In genomic region chr3:96331438-96331837, GRCm38 (mm10) we compare ENCODE assay signal across 20 mouse cellular contexts. TPM values are rescaled to one million over a fixed set of nuclear protein-coding genes. Genes with fewer than 3 reads are reported as not detected.
DNase-seq lines count a peak whose midpoint lies in the region; ATAC-seq lines count a peak whose summit lies in the region.
"Had no signal": no experiment of that assay in that cellular context is flagged by ENCODE, and none has a peak within 500 bp of the region (broad histone marks: within the 10 kb centered on the region; RNA-seq: fewer than 3 reads in every experiment).

No protein-coding gene starts in this region.

- peak; percentile 68 for DNase-seq in heart, adult 11 months
- DNase-seq in heart, embryonic 10.5 days (ENCODE audit: low spot score), result no peak
- DNase-seq in retina, embryonic 14.5 days (ENCODE audit: low spot score), result peak; percentile 17
- DNase-seq in retina, postnatal 1 day, result no peak
- peak; percentile 29 for DNase-seq in ZHBTc4 (ENCODE audit: low read depth, low spot score)
- DNase-seq in limb, embryonic 11.5 days (ENCODE audit: low spot score), result peak; percentile 18
- DNase-seq: adrenal gland, adult 2 months; adrenal gland, postnatal 25 days; cerebellum, adult 2 months; gastrocnemius, postnatal 36 days; heart, adult 2 months; kidney, adult 2 months had no signal

- H3K27ac ChIP-seq in heart, embryonic 10.5 days, result no peak overlapping the region
- no peak overlapping the region for H3K27ac ChIP-seq in limb, embryonic 11.5 days (replicated peaks; ENCODE audit: low read depth, low read length)
- H3K27ac ChIP-seq: embryonic facial prominence, embryonic 12.5 days; forebrain, embryonic 12.5 days; heart, adult 2 months; hindbrain, embryonic 10.5 days; intestine, embryonic 15.5 days had no signal

- WGBS in heart, embryonic 10.5 days, result 56% methylated on average over 7 of the region's 7 CpGs
- 75% methylated on average over 7 of the region's 7 CpGs for WGBS in limb, embryonic 11.5 days

- no peaks in the 10 kb centered on the region for H3K36me3 ChIP-seq in heart, embryonic 10.5 days
- no peaks in the 10 kb centered on the region for H3K36me3 ChIP-seq in limb, embryonic 11.5 days (ENCODE audit: control insufficient read depth, insufficient read depth, low read length)
- H3K36me3 ChIP-seq: embryonic facial prominence, embryonic 12.5 days; forebrain, embryonic 12.5 days; G1E; heart, embryonic 12.5 days; hindbrain, embryonic 10.5 days; intestine, embryonic 15.5 days had no signal

- ATAC-seq in limb, embryonic 11.5 days (ENCODE audit: insufficient number of reproducible peaks, low FRiP score, low TSS enrichment, low read depth), result no peak
- no peak for ATAC-seq in CD4-positive, CD25-positive, alpha-beta regulatory T cell, adult 4 months
- ATAC-seq: hindbrain, embryonic 16.5 days; intestine, embryonic 15.5 days had no signal

- no peak overlapping the region for H3K9ac ChIP-seq in limb, embryonic 11.5 days (ENCODE audit: low read length)
- H3K9ac ChIP-seq: embryonic facial prominence, embryonic 12.5 days; forebrain, embryonic 12.5 days; heart, embryonic 12.5 days; intestine, embryonic 15.5 days had no signal

- peaks cover 22% of the 10 kb centered on the region for H3K4me1 ChIP-seq in heart, embryonic 10.5 days
- 0 out of 2 replicates have a peak, but pooled peaks cover 4% of the 10 kb centered on the region for H3K4me1 ChIP-seq in limb, embryonic 11.5 days (ENCODE audit: control insufficient read depth, insufficient read depth, low read length)
- H3K4me1 ChIP-seq: intestine, embryonic 15.5 days had no signal

- H3K4me3 ChIP-seq in heart, embryonic 10.5 days, result no peak overlapping the region
- no peak overlapping the region for H3K4me3 ChIP-seq in limb, embryonic 11.5 days (ENCODE audit: low read depth, low read length)
- H3K4me3 ChIP-seq: embryonic facial prominence, embryonic 12.5 days; forebrain, embryonic 12.5 days; heart, adult 2 months; intestine, embryonic 15.5 days had no signal

- peaks cover 35% of the 10 kb centered on the region for H3K27me3 ChIP-seq in heart, embryonic 10.5 days (ENCODE audit: insufficient read depth, poor library complexity, severe bottlenecking)
- peaks cover 28% of the 10 kb centered on the region for H3K27me3 ChIP-seq in limb, embryonic 11.5 days (ENCODE audit: control insufficient read depth, insufficient read depth, low read length)

- no peaks in the 10 kb centered on the region for H3K9me3 ChIP-seq in heart, embryonic 10.5 days
- H3K9me3 ChIP-seq in limb, embryonic 11.5 days (ENCODE audit: control insufficient read depth, low read length), result no peaks in the 10 kb centered on the region
- H3K9me3 ChIP-seq: embryonic facial prominence, embryonic 12.5 days; forebrain, embryonic 12.5 days; G1E; heart, embryonic 12.5 days; hindbrain, embryonic 10.5 days; intestine, embryonic 15.5 days had no signal

- H3K4me2 ChIP-seq in limb, embryonic 11.5 days (ENCODE audit: low read depth, severe bottlenecking), result no peak overlapping the region
- H3K4me2 ChIP-seq: embryonic facial prominence, embryonic 12.5 days; forebrain, embryonic 12.5 days had no signal

RNA-seq across cellular contexts. Expression of gene Fcgr1, which starts 37.7 kb away (rescaled TPM):
- 0.18 and 0.35 TPM in 2 replicates for polyA plus RNA-seq in heart, embryonic 10.5 days (2016; fragmentation: Nextera tagmentation; extraction: Ambion mirVana)
- 0.67 and 0.88 TPM in 2 replicates for polyA plus RNA-seq in limb, embryonic 11.5 days (2014; fragmentation: Nextera tagmentation; extraction: Ambion mirVana)
- under 1 TPM in 1 of 2 experiments, not detected in 1; 0.46 TPM for polyA plus RNA-seq in CD4-positive, CD25-positive, alpha-beta regulatory T cell, adult 4 months (2017; shearing (Covaris generic))
- polyA plus RNA-seq: G1E had no signal

Comparison
In these comparisons a context has a peak if more than half of its experiments do, and no peak if none do; other contexts are left out.
1. DNase-seq: peak in heart, adult 11 months (single experiment), retina, embryonic 14.5 days (single experiment), ZHBTc4 (single experiment) and limb, embryonic 11.5 days (single experiment); none in heart, embryonic 10.5 days (single experiment) and retina, postnatal 1 day (single experiment).